Mouse (Mus musculus): ENCODE results near the gene Rsbn1l. TPM values are rescaled to one million over a fixed set of nuclear protein-coding genes. Genes with fewer than 3 reads are reported as not detected.

Gene Rsbn1l
- polyA plus RNA-seq, 2 experiments, result 3.7 to 4.6 TPM

DNA sequence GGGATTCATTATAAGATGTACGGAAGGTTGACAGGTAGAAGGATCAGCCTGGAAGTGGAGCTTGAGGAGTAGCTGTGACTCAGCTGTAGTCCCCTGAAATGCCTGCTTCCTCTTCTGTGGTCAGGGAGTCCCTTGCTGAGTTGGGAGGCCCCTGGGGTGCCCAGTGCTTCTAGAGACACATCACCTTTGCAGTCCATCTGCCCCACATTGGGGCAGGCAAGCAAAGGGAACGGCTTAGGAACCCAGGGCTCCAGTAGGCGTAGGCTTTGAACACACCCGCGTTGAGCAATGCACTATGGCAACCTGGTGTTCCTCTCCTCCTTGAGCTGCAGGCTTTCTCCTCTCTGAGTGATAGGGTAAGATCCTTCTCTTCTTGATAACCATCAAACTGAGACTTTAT, 16.9 kb upstream of the Rsbn1l start:
- DNase-seq (ENCODE audit: low read depth in 3 of 3, low spot score in 3 of 3), result no peak
- no peak for TF ChIP-seq CTCF (IDR thresholded peaks at IDR 0.05; ENCODE audit: low read depth)
- no peak for TF ChIP-seq EP300 (IDR thresholded peaks at IDR 0.05; ENCODE audit: low read depth)
- Histone ChIP-seq H3K36me3 (replicated peaks; ENCODE audit: control insufficient read depth, insufficient read depth, low read depth) (no peaks in the 10 kb centered on the region), H3K4me1 (replicated peaks; ENCODE audit: control insufficient read depth in 2 of 2, insufficient read depth in 2 of 2, low read length in 1 of 2) (no peaks in the 10 kb centered on the region; a peak in 1 of 4 replicates), H3K4me3 (ENCODE audit: insufficient read depth in 1 of 2, low read depth in 2 of 2, low read length in 2 of 2) (no peak overlapping the region), H3K4me2 (ENCODE audit: low read depth) (no peak overlapping the region), H3K9ac (replicated peaks) (no peak overlapping the region), H3K27ac (no peak overlapping the region), H3K27me3 (ENCODE audit: control insufficient read depth, insufficient read depth, low read length) (no peaks in the 10 kb centered on the region), H3K9me3 (ENCODE audit: control insufficient read depth, low read length) (no peaks in the 10 kb centered on the region)
- WGBS (ENCODE audit: insufficient replicate concordance), result 21% methylated on average over 5 of the region's 5 CpGs
- no peak for ATAC-seq (ENCODE audit: insufficient read depth)

DNA sequence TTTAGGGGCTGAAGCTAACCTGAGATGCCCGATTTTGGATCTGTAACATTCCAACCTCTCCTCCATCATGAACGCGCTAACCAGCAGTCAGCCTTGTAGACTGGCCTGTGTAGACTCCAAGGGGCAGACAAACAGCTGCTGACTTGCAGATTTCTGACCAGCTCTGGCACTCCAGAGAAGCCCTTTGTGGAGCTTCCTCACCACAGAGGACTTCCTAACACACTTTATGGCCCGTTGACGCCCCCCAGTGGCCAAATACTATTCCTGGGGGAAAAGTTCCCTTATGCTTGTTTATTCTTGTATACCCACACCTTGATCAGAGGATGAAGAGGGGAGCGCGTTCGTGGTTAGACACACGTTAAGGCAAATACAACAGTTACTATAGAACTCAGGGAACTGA, 12.8 kb upstream of the Rsbn1l start:
- no peaks in the 10 kb centered on the region; a peak in 1 of 4 replicates for H3K4me1 ChIP-seq (replicated peaks; ENCODE audit: control insufficient read depth in 2 of 2, insufficient read depth in 2 of 2, low read length in 1 of 2)
- no peak overlapping the region for H3K4me3 ChIP-seq (ENCODE audit: insufficient read depth in 1 of 2, low read depth in 2 of 2, low read length in 2 of 2)
- peak; percentile 50; the same call in 1 of the 2 replicates for ATAC-seq (ENCODE audit: insufficient read depth)
- no peak overlapping the region for H3K27ac ChIP-seq
- peak; percentile 69 for TF ChIP-seq CTCF (IDR thresholded peaks at IDR 0.05; ENCODE audit: low read depth)
- no peak for TF ChIP-seq EP300 (IDR thresholded peaks at IDR 0.05; ENCODE audit: low read depth)
- no peak overlapping the region for H3K4me2 ChIP-seq (ENCODE audit: low read depth)
- no peaks in the 10 kb centered on the region for H3K27me3 ChIP-seq (ENCODE audit: control insufficient read depth, insufficient read depth, low read length)
- H3K36me3 ChIP-seq (replicated peaks; ENCODE audit: control insufficient read depth, insufficient read depth, low read depth), result no peaks in the 10 kb centered on the region
- no peak overlapping the region for H3K9ac ChIP-seq (replicated peaks)
- WGBS (ENCODE audit: insufficient replicate concordance), result 38% methylated on average over 9 of the region's 9 CpGs
- peak; percentile 45 to 52 (median 52) for DNase-seq (ENCODE audit: low read depth in 3 of 3, low spot score in 3 of 3)
- no peaks in the 10 kb centered on the region for H3K9me3 ChIP-seq (ENCODE audit: control insufficient read depth, low read length)

DNA sequence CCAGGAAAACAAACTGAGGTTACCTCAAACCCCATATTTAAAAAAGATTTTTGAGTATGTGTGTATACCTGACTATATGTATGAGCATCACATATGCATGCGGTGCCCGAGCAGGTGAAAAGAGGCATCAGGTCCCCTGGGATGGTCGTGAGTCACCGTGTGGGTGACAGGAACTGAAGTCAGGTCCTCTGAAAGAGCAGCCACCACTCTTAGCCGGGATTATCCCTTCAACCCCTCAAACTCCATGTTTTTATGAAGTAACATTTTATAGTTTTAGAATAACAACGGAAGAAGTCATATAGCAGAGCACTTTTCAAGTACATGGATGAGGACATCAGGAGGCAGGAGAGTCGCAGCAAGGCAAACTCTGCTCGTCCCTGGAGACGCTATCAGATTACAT, 12.3 kb upstream of the Rsbn1l start:
- 59% methylated on average over 9 of the region's 9 CpGs for WGBS (ENCODE audit: insufficient replicate concordance)
- Histone ChIP-seq H3K36me3 (replicated peaks; ENCODE audit: control insufficient read depth, insufficient read depth, low read depth) (no peaks in the 10 kb centered on the region), H3K4me1 (replicated peaks; ENCODE audit: control insufficient read depth in 2 of 2, insufficient read depth in 2 of 2, low read length in 1 of 2) (no peaks in the 10 kb centered on the region; a peak in 1 of 4 replicates), H3K27ac (no peak overlapping the region), H3K9ac (replicated peaks) (no peak overlapping the region), H3K4me2 (ENCODE audit: low read depth) (no peak overlapping the region), H3K9me3 (ENCODE audit: control insufficient read depth, low read length) (no peaks in the 10 kb centered on the region), H3K27me3 (ENCODE audit: control insufficient read depth, insufficient read depth, low read length) (no peaks in the 10 kb centered on the region), H3K4me3 (ENCODE audit: insufficient read depth in 1 of 2, low read depth in 2 of 2, low read length in 2 of 2) (no peak overlapping the region)
- TF ChIP-seq CTCF (IDR thresholded peaks at IDR 0.05; ENCODE audit: low read depth), result no peak
- no peak for TF ChIP-seq EP300 (IDR thresholded peaks at IDR 0.05; ENCODE audit: low read depth)
- DNase-seq (ENCODE audit: low read depth in 3 of 3, low spot score in 3 of 3) (no peak), ATAC-seq (ENCODE audit: insufficient read depth) (no peak)

DNA sequence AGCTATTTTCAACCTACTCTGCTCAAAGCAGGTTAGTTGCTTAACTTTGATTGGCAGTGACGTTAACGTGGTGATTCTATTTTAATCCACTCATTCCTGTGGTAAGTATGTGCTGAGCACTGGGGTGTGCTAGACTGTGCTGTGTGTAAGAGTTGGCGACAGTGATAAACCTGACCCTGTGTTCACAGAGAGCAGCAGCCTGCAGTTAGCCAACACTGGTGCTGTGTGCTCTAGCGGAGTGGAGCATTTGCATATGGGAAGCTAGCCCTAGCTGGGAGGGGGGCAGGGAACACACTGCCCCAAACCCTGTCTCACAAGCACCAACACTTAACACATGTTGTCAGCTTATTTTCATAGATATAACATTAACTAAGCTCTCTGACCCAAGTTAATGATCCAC, 11.7 kb upstream of the Rsbn1l start:
- Histone ChIP-seq H3K27me3 (ENCODE audit: control insufficient read depth, insufficient read depth, low read length) (no peaks in the 10 kb centered on the region), H3K9ac (replicated peaks) (no peak overlapping the region), H3K27ac (no peak overlapping the region), H3K4me1 (replicated peaks; ENCODE audit: control insufficient read depth in 2 of 2, insufficient read depth in 2 of 2, low read length in 1 of 2) (no peaks in the 10 kb centered on the region), H3K4me3 (ENCODE audit: insufficient read depth in 1 of 2, low read depth in 2 of 2, low read length in 2 of 2) (no peak overlapping the region), H3K4me2 (ENCODE audit: low read depth) (no peak overlapping the region), H3K9me3 (ENCODE audit: control insufficient read depth, low read length) (no peaks in the 10 kb centered on the region), H3K36me3 (replicated peaks; ENCODE audit: control insufficient read depth, insufficient read depth, low read depth) (no peaks in the 10 kb centered on the region)
- ATAC-seq (ENCODE audit: insufficient read depth) (no peak), DNase-seq (ENCODE audit: low read depth in 3 of 3, low spot score in 3 of 3) (no peak)
- TF ChIP-seq CTCF (IDR thresholded peaks at IDR 0.05; ENCODE audit: low read depth), result no peak
- TF ChIP-seq EP300 (IDR thresholded peaks at IDR 0.05; ENCODE audit: low read depth), result no peak
- 15% methylated on average over 4 of the region's 4 CpGs for WGBS (ENCODE audit: insufficient replicate concordance)

DNA sequence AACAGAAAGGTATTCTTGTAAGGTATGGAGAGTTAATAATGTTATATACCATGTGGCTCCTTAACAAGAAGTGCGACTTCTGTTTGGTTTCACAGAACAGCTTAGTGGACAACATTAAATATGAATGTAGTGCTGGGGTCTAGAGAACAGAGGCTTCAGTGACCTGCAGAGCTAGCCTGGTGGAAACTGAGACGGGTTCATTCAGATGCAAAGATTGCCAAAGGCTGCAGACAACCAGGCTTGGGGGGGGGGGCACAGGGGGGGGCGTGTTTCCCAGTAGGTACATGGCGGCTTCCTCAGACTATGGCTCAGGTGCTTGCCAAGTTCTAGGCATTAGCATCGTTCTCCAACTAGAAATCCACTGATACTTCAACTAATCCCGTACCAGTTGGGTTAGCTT, 8.2 kb upstream of the Rsbn1l start:
- Histone ChIP-seq H3K9ac (replicated peaks) (no peak overlapping the region), H3K36me3 (replicated peaks; ENCODE audit: control insufficient read depth, insufficient read depth, low read depth) (no peaks in the 10 kb centered on the region), H3K4me3 (ENCODE audit: insufficient read depth in 1 of 2, low read depth in 2 of 2, low read length in 2 of 2) (no peak overlapping the region), H3K4me1 (replicated peaks; ENCODE audit: control insufficient read depth in 2 of 2, insufficient read depth in 2 of 2, low read length in 1 of 2) (no peaks in the 10 kb centered on the region), H3K27ac (no peak overlapping the region), H3K9me3 (ENCODE audit: control insufficient read depth, low read length) (no peaks in the 10 kb centered on the region), H3K4me2 (ENCODE audit: low read depth) (no peak overlapping the region), H3K27me3 (ENCODE audit: control insufficient read depth, insufficient read depth, low read length) (no peaks in the 10 kb centered on the region)
- TF ChIP-seq CTCF (IDR thresholded peaks at IDR 0.05; ENCODE audit: low read depth), result no peak
- no peak for TF ChIP-seq EP300 (IDR thresholded peaks at IDR 0.05; ENCODE audit: low read depth)
- ATAC-seq (ENCODE audit: insufficient read depth), result no peak
- 82% methylated on average over 6 of the region's 6 CpGs for WGBS (ENCODE audit: insufficient replicate concordance)
- no peak for DNase-seq (ENCODE audit: low read depth in 3 of 3, low spot score in 3 of 3)

Data from liver, embryonic 14.5 days (tissue).